Mouse (Mus musculus) urinary bladder, postnatal 10 days (tissue): ENCODE data around the gene Gm14147.
"Not testable (repeated sequence)": the region's sequence is repeated elsewhere in the genome, so short reads cannot be mapped to it uniquely, and the experiment has no call there.

ENCODE experiments used
- DNase-seq: peaks from one replicate; pipeline ENCODE4 v3.0.0; 2022; ENCODE audit warnings: low spot score

Gene Gm14147

GRCm38 (mm10) chr2:151097945-151098344 lies at the start of gene Gm14147:
Gene Gm14147 (plus strand): TSS chr2:151098245.
- not testable (repeated sequence) for DNase-seq

GRCm38 (mm10) chr2:151056637-151057036 lies 41.4 kb upstream of the Gm14147 start:
- no peak for DNase-seq

GRCm38 (mm10) chr2:151092250-151092649 lies 5.8 kb upstream of the Gm14147 start, which contains the start of gene Gm14151:
Gene Gm14151 (minus strand): TSS chr2:151092350.
- not testable (repeated sequence) for DNase-seq
